Mouse (Mus musculus) thymus, postnatal 4 days (tissue): Measurements from ENCODE around the gene Sugct.

ENCODE experiments used
- DNase-seq: peaks from one replicate; pipeline ENCODE4 v3.0.0; 2021

Gene Sugct

GRCm38 (mm10) chr13:17028595-17028994 is 666.8 kb downstream of the Sugct start:
- peak; percentile 76 for DNase-seq

DNA sequence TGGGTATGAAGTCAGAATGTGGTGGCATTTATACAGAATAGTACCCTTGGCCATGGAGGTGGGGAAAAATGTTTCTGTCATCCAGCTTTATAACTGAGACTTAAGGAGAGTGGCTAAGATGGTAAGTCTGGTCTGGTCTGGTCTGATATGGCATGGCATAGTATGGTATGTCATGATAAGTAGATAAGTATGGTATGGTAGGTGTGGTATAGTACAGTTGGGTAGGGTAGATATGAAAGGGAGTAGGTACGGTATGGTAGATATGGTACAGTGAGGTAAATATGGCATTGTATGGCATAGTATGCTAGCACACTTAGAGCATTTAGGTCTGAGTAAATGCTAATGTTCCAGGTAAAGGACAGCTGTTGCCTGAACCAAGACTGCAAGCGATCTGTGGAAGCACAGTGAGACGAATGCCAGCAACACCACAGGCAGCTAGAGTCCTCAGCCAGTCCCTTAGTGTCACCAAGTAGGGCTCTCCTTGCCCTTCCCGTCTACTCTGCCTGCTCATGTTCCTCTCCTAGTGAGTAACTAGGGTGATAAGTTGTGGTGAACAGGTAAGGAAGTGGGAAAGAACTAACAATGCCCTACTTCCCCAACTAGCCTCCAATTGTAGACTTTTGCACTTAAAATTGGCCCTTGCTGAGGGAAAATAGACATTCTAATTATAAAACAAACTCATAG is 667.4 kb downstream of the Sugct start:
- DNase-seq = no peak

- no peak for DNase-seq
These were observed 668.4 kb downstream of the Sugct start for GRCm38 (mm10) chr13:17027001-17027400.

GRCm38 (mm10) chr13:16996464-16996863 is 698.9 kb downstream of the Sugct start:
- no peak for DNase-seq

GRCm38 (mm10) chr13:16995321-16995720 is 700.0 kb downstream of the Sugct start:
- DNase-seq = no peak

GRCm38 (mm10) chr13:16977743-16978142 is 717.6 kb downstream of the Sugct start:
- no peak for DNase-seq

DNA sequence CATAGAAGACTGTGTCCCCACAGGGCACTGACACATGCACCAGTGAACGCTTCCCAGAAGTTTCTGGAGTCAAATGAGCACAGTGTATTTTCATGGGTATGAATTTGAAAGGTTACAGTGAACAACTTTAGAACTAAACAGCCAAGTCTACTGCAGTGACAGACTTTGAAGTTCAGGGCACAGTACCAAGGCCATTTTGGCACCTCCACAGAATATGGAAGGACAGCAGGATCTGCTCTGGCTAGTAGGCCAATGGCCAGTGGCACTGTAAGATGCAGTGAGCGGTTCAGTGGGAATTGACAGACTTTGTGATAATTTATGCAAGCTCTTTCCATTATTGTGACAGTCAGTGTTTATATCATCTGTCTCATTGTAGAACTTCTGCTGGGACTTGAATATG is 724.1 kb downstream of the Sugct start:
- no peak for DNase-seq

- no peak for DNase-seq
These were observed 726.4 kb downstream of the Sugct start for GRCm38 (mm10) chr13:16968995-16969394.

DNA sequence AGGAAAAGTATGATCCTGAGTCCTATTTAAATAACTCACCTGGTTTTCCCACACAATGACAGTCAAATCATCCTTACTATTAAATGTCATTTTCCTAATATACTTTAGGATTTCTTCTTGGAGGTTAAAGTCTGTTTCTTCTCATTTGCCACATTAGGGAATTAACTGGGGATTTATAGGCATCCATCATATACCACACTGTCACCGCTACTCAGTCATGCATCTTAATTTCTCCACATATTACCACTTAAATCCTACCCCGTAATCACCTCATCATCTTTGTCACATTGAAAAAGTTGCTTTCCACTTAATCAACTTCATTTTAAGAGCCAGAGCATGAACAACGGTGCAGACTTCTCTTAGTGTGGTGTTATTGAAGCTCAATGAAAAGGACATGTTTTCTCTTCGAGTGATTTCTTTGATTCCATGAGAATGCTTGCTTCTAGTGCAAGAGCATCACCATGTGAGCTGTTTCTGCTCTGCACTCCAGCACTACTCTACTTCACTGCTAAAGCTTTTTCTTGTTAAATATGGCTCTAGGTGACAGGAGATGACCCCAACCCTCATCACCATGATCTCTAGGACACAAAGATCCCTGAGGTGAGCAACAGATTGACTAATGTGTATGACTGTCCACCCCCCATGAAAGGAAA is 730.4 kb downstream of the Sugct start:
- no peak for DNase-seq

- no peak for DNase-seq
These were observed 743.3 kb downstream of the Sugct start for GRCm38 (mm10) chr13:16952045-16952444.

DNA sequence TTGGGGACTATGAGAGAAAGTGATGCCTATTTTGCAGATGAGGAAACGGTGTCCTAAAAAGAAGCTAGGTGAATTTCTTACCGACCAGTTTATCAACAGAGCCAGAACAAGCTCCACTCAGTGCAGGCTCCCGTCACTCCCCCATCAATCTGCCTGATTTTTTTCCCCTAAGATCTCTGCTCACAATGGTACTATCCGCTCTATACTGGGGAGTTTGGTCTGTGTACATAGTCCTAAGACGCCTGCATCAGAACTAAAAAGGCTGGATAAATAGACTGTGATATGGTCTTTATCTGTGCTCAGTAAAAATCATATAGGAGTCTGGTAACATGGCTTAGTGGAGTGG is 755.9 kb downstream of the Sugct start:
- DNase-seq = no peak

- no peak for DNase-seq
These were observed 756.5 kb downstream of the Sugct start for GRCm38 (mm10) chr13:16938552-16939465.

DNA sequence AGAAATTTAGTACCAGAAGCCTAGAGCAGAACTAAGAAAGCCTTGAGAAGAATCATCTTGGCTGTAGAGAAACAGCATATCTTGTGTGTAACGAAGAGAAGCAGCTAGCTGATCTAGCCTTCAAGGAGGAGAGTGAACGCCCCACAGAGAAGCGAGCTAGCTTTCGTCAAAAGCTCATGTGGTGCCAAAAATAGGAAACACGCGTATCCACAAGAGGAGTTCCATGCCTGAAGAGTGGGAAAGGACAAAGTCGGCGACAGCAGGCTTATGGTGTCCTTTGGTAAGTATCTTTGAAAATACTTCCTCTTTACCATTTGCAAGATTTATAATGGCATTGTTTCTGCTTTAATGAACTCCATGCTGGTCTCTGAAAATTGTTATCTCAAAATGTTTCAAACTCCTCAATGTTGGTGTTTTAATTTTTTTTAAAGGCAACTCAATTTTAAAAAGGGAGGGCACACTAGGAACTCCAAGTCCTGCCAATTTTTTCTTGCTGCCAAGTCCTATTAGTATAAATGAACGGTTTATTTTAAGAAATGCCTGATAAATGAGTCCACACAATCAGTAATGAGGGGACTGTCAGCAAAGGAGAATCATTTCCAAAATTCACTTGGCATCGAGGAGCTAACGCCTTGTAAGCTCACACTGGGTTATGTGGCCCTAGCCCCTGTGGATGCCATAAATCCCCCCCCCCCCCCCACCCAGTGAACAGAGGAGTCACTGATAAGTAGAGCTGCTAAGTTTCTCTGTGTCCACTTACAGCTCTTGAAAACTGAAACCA is 757.7 kb downstream of the Sugct start:
- DNase-seq = no peak

- no peak for DNase-seq
These were observed 760.3 kb downstream of the Sugct start for GRCm38 (mm10) chr13:16935029-16935428.

DNA sequence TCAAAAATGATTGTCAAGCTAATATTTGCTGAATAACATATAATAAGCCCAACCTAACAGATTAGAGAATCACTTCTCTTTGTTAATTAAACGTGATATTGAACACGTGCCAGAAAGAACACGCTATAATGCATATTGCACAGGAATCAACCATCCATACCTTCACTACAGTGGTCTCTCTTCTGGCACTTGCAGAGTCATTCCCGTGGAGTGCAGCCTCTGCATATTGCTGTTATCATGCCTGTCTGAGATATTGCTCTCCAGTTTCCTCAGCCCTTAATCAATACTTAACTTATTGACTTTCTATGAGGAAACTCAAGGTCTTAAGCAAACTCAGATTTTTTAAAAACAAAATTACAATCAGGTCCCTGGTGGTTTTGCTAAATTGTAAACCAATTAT is 761.8 kb downstream of the Sugct start:
- DNase-seq = no peak

- no peak for DNase-seq
These were observed 774.0 kb downstream of the Sugct start for GRCm38 (mm10) chr13:16921305-16921704.

- DNase-seq = no peak
These were observed 779.7 kb downstream of the Sugct start for GRCm38 (mm10) chr13:16915697-16916096.

DNA sequence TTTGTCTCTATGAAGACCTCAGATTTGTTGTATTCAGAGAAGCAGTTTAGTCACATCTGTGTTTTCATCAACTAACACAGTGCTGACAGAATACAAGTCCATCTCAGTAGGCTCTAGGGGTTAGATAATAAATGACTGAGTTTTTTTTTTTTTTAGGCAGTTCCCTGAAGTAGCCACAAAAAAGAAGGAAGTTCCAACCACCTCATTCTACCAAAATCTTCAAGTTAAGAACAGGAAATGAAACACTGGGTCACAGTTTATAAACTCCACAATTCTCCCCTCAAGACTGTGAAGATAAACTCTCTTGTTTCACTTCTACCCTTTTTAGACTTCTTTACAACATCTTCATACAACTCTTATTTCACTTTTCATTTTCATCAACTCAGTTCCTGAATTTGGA is 783.1 kb downstream of the Sugct start:
- no peak for DNase-seq

- no peak for DNase-seq
These were observed 788.4 kb downstream of the Sugct start for GRCm38 (mm10) chr13:16906974-16907373.

GRCm38 (mm10) chr13:16901424-16901823 is 793.9 kb downstream of the Sugct start:
- DNase-seq = no peak

DNA sequence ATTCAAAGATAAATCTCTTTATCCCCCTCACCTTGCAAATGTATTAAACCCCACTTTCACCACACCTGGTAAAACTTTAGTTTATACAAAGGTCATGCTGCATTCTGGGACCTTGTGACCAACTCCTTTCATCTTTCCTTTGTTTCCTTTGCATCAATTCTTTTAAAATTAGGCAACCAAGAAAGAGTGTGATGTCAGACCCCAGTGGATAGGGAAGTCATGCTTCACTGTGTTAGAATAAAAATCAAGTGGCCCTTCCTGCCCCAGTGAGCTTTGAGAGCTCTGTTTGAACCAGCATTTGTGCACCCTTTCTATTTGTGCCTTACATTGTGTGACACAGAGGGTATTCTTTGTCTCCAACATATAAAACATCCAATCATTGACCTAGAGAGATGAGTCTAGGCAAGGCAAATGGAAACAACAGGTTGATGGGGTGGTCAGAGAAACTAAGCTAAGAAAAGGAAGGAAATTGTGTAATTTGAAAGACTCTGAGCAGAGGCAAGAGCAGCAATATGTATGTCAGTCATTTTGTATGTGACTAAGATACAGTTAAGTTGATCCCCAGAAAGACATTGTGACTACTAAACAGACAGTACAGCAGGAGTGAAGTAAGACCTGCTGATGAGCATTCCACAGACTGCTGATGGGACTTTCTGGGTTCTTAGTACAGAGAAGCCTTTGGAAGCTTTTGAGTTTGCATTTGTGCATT is 797.1 kb downstream of the Sugct start:
- DNase-seq = no peak

GRCm38 (mm10) chr13:16878056-16878455 is 817.3 kb downstream of the Sugct start:
- no peak for DNase-seq
